Mouse (Mus musculus) retina, adult 2 months (tissue): ENCODE measurements around the gene Hjurp.

Experiments used
- DNase-seq: peaks from one replicate; pipeline ENCODE4 v3.0.0-alpha.2; 2012; ENCODE audit warnings: low read depth, low spot score

Gene Hjurp

DNA sequence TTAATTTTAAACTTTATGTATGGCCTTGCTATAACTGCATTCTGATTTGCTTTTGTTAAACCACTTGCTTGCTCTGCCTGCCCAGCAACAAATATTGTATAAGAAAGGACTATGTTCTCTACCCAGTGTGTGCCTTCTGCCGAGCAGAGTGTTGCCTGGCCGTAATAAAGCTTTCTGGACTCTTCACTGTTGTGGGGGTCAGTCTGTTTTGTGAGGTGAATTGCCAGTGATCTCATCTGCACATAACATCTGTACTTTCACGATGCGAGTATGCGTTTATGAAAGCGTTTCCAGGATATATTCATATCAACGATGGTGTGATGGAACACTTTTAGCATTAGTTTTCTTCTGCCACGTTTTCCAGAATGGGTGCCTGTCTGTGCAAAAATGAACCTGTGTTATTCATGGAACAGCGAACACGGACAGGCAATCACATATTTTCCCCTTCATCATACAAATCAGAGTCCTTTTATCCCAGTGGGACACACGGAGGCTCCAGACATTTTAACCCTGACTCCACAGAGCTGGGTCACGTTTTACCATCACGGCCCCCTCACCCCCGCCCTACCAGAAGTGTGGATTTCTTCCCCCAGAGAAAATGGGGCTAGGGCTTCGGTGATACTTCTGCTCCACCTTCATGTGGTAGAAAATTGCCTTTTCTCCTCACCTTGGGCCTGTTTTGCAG, 2.7 kb upstream of the Hjurp start:
- no peak for DNase-seq

DNA sequence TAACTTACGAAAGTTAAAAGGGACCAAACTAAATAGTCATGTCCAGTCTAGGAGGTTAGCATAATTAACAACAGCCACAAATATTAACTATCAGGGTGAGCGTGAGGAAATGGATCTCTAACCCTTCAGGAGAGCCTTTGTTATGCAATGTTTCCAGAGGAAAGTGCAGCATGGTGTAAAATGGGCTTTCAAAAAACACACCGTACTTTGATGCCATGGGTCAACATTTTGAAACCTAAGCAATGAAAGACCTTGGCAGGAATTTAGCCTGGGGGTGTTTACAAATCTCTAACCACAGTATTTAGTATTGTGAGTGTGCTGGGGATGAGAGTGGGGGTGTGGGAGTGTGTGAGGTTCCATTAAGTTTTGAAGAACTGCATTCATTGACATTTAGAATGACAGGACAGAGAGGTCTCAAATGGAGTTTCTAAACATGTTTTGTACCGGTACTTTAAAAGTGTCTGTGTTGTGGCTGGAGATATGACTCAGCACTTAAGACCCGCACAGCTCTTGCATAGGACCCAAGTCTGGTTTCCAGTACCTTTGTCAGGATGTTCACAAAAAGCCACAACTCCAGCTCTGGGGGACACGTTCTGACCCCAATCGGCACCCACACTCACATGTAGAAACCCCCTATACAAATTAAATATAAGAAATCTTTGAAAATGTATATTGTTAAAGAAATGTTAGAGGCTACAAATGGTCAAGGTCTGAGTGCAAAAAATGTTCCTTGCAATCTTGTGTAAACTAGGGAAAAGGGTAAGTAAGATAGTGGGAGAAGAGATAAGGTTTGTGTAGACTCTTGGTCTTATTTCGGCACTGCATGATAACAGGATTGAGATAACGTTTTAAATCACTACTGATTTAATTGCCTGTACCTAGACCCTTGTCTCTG, 1.9 kb upstream of the Hjurp start:
- no peak for DNase-seq

DNA sequence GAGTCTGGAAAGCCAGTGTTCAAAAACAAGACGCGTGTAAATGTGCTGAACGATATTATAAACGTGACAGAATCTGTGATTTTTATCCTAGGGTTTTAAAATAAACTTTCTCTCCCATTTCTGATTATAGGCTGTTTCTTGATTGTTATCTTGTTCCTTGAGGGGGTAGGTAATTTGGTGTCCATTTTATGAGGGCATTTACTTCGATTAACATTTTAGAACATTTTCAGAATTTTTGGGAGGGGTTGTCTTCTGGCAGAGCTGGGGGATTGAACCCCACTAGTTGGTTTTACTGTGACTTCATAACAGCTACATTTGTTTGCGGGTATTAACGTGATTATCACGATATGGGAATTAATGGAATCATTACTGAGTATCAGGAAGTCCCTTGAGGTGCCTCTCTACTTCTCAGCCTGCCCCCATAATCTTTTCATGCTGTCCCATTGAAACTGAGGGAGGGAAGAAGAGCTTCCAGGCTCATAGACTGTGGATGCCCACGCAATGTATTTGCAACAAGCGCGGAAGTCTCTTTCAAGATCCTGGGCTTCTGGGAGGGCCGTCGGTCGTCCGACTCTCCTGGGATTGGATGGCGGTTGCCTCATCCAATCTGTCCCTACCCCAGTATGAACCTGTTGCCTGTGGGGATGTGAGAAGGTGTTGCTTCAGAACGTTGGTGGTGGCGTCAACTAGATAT, 532 bp upstream of the Hjurp start:
- no peak for DNase-seq

DNA sequence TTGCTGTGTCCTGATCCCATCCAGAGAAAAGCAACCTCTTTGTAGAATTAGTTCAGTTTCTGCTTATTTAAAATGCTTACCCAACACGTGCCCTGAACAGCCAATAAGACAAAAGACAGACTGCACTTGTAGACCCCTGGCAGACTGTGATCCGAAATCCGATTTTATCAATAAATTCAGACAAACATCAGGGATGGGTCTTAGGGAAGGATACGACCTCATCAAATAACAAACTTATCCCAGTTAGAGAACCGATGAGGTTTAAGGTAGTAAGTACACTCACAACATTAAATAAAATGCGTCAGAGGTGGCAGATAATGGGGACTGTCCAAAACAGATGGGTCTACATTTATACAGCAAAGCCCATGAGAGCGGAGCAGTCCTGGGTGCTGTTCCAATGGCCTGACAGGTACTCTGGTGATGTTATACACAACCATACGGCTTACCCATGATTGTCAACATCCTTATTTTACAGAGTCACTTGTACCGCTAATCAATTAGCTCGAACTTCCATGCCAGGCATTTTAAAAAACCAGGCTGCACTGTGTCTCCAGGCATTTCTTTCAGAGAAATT, 822 bp downstream of the Hjurp start:
- DNase-seq, result no peak

DNA sequence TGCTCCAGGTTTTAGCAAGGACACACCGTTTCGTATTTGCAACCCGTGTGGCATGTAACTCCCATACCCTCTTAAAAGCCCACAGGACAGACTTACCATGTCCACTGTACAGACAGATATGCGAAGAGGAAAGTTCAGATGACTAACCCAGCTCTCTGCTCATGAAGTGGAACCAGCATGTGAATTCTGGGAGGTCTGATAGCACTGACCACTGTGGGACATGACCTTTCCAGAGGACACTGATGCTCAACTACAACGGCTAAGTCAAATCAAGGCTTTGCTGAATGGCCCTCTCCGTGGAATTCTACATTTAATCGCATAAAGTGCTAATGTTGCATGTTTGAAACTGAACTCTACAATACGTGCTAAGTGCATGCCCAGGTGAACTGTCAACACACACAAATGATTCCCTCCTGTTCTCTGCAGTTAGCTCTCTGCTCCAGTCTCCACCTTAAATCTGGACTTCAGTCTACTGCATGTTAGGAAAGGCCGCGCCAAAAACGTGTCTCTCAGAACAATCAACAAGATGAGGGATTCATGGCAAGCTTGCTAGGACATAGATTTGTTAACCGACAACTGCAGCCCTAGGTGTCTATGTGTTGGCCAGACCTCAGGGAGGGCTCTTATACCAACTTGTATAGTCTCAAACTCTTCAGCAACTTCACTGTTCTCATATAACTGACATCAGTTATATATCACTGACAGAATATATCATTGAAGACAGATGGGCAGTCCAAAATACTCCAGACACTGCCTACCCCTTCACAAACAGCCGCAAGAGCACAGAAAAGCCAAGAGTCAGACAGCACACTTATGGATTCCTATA, 1.5 kb downstream of the Hjurp start:
- DNase-seq, result no peak

DNA sequence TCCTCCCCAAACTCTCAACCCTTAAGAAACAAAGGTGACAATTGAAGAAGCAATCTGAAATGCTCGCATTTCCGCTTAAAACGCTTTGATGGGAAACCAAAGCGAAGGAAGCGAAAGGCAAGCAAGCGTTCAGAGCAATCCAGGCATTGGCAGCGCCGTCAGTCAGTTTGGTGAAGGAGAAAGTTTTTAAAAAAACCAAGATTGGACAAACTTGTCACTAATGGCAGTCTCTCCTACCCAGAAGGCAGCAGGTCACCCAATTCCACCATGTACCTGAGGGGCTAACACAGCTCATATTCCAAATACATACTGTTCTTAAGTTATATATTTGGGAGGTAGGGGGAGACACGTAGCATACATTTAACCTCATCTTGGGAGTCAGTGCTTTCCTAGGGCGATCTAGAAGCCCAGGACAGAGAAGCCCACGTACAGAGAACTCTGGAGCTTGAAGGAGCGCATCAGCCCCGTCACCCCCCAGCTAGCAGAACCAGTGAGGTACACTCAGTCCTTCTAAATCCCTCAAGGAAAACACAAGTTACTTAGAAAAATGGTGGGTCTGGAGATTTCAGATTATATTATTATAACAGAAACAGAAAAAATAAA, 2.3 kb downstream of the Hjurp start:
- no peak for DNase-seq

DNA sequence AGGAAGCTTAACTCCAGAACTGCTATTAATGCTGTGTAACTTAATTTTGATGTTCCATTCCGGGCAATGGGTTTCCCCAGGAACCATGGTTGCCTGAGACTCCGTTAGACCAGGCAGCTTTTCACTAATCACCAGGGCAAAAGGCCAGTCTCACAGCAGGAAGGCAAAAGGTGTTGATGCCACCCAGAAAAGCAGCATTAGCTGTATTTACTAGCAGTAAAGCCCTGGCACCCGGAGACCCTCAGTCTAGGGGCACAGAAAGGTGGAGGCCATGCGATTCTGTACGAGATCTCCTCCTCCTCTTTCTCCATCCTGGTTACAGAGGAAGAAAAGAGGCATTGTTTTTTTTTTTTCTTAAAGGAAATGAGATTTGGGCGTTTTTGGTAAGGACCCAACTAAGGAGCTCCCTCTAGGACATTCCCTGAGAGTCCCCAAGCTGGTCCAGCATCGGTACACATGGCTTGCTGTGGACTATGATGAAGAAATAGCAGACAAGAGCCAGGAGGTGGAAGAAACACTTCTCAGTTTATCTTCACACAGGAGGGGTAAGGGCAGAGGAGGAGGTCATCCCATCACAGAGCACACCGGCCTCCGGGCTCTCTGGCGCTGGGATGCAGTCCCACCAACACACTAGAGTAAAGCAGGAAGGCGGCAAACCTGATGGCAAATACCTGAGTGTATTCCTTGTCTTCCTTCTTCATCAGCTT, 2.9 kb downstream of the Hjurp start:
- DNase-seq, result no peak

DNA sequence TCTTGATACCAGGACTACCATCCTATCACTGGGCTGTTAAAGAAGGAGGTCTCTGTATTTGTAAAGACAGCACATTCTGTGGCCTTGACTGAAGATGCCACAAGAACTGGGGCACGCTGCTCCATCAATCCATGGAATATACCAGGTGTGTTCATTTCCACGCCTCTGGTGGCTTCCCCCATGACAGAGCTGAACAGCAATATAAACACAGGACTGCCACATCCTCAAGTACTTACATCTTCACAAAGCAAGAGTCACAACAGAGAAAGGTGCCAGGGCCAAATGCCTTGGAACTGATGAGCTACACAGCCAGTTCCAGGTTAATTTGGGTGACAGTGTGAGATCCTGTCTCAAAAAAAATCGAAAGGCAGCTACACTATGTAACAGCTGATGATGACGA, 3.6 kb downstream of the Hjurp start:
- no peak for DNase-seq

DNA sequence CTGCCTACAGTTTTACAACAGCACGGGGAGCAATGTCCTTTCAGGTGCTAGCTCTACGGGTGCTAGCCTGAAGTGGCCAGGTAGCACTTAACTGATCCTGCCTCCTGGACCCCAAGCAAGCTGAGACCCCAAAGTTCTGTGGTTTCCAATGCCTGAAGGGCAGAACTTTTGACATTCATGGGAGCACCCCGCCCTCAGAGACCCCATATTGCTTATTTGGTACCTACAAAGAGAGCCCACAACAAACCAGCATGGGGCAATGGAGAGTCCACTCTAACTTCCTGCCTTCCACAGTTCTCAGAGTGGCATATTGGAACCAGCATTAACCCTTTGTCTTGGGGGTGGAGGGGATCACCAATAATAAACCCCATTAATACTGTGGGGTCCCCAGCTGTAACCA, 4.1 kb downstream of the Hjurp start:
- DNase-seq, result no peak

DNA sequence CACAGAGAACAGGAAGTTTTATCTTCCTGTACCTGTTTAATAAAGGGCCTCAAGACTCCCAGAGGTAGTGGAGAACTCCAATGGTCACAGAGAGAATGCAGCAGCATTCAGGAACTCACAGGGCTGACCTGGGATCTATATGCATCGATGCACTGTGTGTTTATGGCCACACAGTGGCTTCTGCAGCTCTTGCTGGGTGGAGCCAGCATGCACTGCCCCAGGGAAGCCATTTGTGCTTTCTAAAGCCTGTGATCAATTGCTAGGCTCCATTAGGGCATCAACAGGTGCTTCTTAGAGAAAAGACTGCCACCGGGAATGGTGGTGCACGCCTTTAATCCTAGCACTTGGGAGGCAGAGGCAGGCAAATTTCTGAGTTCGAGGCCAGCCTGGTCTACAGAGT, 4.6 kb downstream of the Hjurp start:
- DNase-seq, result no peak

DNA sequence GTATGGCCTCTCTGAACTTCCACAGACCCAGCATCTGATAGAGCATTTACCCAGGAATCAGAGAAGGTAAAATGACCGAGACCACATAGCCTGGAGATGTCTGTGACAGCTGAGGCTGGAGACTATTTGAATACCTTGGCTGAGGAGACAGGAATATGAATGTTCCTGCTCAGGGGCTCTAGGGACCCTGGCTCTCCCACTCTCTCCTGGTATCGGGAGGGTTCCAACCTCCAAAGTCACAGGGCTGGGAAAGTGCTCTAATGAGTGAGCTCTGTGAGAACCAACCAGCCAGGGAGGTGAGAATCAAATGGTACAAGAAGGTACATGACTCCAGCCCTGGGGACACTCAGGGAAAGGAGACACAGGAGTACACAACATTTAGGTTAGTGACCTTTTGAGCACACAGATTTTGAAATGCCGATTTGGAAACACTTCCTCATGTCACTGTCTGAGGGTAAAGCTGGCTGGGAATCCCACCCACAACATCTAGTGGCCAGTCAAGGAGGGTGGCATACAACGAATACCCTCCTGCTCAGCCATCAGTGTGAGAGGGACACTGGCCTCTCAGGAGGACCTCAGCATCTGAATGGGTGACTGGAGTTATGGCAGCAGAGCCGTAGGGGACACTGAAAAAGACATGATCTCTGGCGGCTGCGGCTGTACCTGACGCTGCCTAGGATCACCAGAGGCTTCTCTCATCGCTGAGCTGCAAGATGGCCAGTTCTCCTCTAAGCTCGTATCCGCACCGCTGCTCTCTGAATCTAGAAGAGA, 7.7 kb downstream of the Hjurp start:
- DNase-seq, result no peak

DNA sequence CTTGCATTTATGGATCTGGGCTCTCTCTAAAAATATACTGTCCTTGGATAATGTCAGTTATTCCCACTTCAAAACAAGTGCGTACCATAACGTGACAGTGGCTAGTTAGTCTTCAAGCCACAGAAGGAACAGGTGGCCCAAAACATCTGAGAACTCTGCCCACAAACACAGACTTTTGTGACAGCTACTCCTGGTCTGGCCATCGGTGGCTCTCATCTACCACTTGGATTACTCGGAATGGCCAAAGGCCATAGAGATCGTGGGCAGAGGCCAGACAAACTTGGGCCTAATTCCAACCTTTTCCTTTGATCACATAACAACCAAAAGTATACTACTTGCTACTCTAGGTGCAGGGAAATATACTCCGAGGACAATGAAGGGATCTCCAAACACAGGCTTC, 9.4 kb downstream of the Hjurp start:
- no peak for DNase-seq

DNA sequence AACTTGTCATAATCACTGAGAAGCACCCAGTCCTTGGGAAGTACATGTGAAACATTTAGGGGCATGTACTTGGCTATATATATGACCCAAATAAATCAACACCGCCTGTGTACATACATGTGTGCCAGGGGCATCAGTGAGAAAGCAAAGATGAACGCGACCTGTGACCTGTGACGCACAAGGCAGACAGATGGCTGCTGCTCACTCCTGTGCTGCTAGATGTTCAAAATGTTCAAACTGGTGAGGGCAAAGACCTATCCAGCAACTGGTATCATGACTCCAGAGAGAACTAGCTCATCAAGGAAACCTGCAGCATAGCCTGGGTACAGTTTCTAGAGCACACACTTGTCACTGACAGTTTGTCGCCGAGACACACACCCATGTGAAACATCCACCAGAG, 9.9 kb downstream of the Hjurp start:
- DNase-seq, result no peak

DNA sequence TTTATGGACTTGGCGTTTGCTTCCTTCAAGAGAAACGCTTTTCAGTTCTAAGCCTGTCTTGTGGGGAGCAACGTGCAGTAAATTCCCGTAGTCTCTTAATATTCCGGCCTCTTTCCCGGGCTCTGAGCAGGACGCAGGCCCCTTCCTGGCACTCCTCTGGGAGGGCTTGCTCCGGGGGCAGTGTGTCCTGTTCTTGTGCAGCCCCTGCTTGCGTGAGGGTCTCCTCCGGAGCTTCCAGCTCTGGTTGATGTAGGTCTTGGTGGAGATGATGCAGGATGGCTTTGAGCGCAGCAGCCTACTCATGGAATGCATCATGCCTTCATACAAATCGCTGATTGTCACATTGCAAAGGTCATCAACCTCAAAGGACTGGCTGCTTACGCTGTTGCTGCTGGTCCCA, 11.3 kb downstream of the Hjurp start:
- no peak for DNase-seq

DNA sequence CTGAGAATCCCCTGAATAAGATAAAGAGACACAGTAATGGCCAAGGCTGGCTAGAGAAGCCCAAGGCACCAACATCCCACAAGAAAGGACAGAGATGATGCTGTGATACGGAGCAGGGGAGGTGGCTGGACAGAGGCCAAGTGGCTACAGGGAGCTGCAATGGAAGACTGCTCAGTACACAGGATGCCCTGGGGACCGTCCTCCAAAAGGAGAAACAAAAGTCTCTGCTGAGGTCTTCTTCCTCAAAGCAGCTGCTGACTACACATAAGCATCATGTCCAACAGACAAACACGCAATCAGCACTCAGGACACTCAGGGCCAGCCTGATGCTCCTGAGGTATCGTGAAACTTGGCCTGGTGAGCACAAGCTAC, 12.6 kb downstream of the Hjurp start:
- no peak for DNase-seq

DNA sequence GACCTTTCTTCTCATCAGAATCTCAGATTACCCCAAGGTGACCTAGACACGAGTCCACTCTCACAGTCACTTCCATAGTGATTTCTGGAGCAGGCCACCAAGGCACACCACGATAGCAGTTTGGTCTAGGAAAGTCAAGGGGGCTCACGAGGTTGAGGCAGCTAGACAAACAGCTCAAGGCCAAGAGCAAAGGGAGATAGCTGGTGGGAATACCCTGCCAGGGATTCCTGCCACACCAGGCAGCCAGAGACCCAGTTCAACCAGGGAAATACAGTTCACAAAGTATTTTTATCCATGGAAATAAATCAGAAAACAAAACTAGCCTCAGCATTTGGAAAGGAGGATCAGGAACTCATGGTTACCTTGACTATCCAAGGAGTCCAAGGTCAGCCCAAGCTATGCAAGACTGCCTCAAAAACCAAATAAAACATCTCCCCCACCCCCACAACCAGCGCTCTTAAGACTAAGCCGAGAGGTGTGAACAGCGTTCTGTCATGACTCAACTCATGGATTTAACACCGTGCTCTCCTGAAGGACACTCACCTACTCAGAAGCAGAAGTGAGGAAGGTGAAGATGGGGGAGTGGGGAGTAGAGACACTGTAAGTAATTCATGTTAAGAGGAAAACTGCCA, 13.1 kb downstream of the Hjurp start:
- no peak for DNase-seq

DNA sequence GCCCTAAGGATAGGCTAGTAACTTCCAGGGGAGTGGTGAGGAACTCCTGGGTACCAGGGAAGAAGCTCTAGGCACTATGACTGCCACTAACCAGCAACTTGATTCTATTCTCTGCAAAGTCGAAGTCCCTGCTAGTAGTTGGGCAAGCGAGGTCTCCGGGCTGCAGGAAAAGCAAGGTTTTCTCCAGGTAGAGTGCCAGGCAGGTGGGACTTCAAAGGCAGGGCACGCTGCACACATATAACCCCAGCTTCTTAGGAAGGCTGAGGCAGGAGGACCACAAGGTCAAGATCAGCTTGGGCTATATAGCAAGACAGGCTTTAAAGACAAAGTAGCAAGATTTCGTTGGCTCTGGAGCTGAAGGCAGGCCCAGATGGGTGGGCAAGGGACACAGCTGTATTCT, 13.7 kb downstream of the Hjurp start:
- no peak for DNase-seq

DNA sequence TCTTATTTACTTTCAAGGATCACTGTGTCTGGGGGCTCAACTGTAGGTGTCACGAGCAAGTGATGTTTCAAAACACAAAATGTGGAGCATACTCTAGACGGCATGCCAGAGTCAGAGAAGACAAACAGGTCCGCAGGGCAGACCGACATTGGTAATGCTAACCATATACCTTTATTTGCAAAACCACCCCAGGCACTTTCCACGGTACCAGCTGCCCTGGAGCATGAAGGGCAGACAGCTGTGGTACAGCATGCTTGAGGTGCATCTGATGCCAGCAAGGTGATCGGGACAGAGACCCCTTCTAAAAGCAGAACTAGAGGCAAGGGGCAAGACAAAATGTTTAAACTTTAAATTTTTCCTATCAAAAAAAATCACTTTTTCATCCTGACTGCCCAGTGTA, 14.5 kb downstream of the Hjurp start:
- no peak for DNase-seq

DNA sequence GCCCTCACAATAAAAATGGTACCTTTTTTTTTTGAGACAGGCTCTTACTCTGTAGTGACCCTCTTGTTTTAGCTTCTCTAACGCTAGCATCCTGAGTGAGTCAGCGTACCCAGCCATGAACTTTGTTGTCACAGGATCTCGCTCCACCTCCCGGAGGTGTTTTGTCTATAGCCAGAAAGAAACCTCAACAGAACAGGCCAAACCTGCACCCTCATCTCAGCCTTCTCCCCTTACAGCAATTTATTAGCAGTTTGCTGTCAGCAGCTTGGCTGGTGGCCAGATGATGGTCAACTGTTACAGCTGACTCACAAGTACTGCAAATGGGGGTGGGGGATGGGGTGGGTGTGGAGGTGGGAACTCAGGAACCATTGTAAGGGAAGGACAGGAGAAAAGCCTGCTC, 15.2 kb downstream of the Hjurp start:
- DNase-seq, result no peak
